6 mouse cellular contexts compared by ENCODE assay signal in genomic region chr3:51216351-51216750, GRCm38 (mm10). TPM values are rescaled to one million over a fixed set of nuclear protein-coding genes. Genes with fewer than 3 reads are reported as not detected.
DNase-seq lines count a peak whose midpoint lies in the region; ATAC-seq and TF ChIP-seq lines count a peak whose summit lies in the region.
"Not testable (repeated sequence)": the region's sequence is repeated elsewhere in the genome, so short reads cannot be mapped to it uniquely, and the experiment has no call there.

No protein-coding gene starts in this region.

- H3K27ac ChIP-seq in MEL (ENCODE audit: control insufficient read depth, low read depth, low read length): peak overlapping the region; percentile 72

- TF ChIP-seq POLR2A in MEL (IDR thresholded peaks at IDR 0.05; ENCODE audit: control insufficient read depth in 1 of 2, insufficient read depth in 1 of 2, low read depth in 1 of 2, low read length in 2 of 2, poor library complexity in 1 of 2): 0 out of 4 replicates have a peak, but pooled peaks of 1 of the 2 experiments have one; percentile 37

- not testable (repeated sequence) for TF ChIP-seq RAD21 in MEL (IDR thresholded peaks at IDR 0.05; ENCODE audit: low read depth, low read length)

- peak overlapping the region; percentile 31; the same call in 1 of the 2 replicates for H3K9ac ChIP-seq in MEL (ENCODE audit: control insufficient read depth, low read depth, low read length, poor library complexity, severe bottlenecking)

- peaks cover 17 to 26% of the 10 kb centered on the region in 2 experiments for H3K4me1 ChIP-seq in MEL (ENCODE audit: control insufficient read depth in 1 of 2, insufficient read depth in 2 of 2, low read length in 2 of 2)

- ATAC-seq in granulocyte monocyte progenitor cell, adult 5-6 weeks (replicated peaks; ENCODE audit: poor library complexity, severe bottlenecking): 0 out of 2 replicates have a peak, but pooled peaks have one; percentile 26

- H3K79me2 ChIP-seq in MEL (ENCODE audit: control insufficient read depth, insufficient read depth, low read length, poor library complexity): not testable (repeated sequence)

- peaks cover 0 to 25% of the 10 kb centered on the region in 2 experiments; a peak in 2 of 4 replicates for H3K36me3 ChIP-seq in MEL (ENCODE audit: control insufficient read depth in 1 of 2, insufficient read depth in 2 of 2, low read length in 2 of 2)

- DNase-seq in 416B (ENCODE audit: low read depth) (peak; percentile 38), ES-CJ7 (ENCODE audit: low read depth, low spot score) (peak; percentile 41), MEL (ENCODE audit: low read depth, low spot score) (peak; percentile 64), R1 (ENCODE audit: low read depth, low spot score) (peak; percentile 57), ZHBTc4 (ENCODE audit: low read depth, low spot score) (peak; percentile 29)

- peak overlapping the region; percentile 35 to 38 for H3K4me3 ChIP-seq in MEL (ENCODE audit: control insufficient read depth in 1 of 2, insufficient read depth in 1 of 2, low read depth in 2 of 2, low read length in 2 of 2)

- TF ChIP-seq CTCF in MEL (IDR thresholded peaks at IDR 0.05 in 2 of 3, conservative IDR thresholded peaks at IDR 0.05 in 1 of 3; ENCODE audit: control insufficient read depth in 1 of 3, insufficient read depth in 1 of 3, low read depth in 2 of 3, low read length in 3 of 3, poor library complexity in 1 of 3, severe bottlenecking in 1 of 3): not testable (repeated sequence)

- H3K27me3 ChIP-seq in MEL (ENCODE audit: control insufficient read depth in 1 of 2, insufficient read depth in 2 of 2, low read length in 2 of 2): not testable (repeated sequence)

- TF ChIP-seq EP300 in MEL (IDR thresholded peaks at IDR 0.05; ENCODE audit: low read depth in 1 of 2, low read length in 2 of 2): 0 out of 4 replicates have a peak, but pooled peaks of 1 of the 2 experiments have one; percentile 11

- not testable (repeated sequence) for H3K9me3 ChIP-seq in MEL (replicated peaks; ENCODE audit: insufficient read depth, low read length)

TF ChIP-seq in MEL, 35 proteins besides CTCF, POLR2A, EP300 and RAD21:
- 0 out of 2 replicates have a peak, but pooled peaks have one; percentile 53 for TF ChIP-seq MAZ (IDR thresholded peaks at IDR 0.05; ENCODE audit: low read depth, low read length)

RNA-seq across cellular contexts. Expression of gene Noct, which starts 7.9 kb away (rescaled TPM):
- total RNA-seq in MEL (2012; rRNA removed): 16.4 and 17.8 TPM in 2 replicates
- 10 to 100 TPM in 1 of 2 experiments, not detected in 1; 26.7 TPM for polyA plus RNA-seq in MEL (2012; ENCODE audit: insufficient read depth in 1 of 2, insufficient read length in 2 of 2, low read depth in 1 of 2, low replicate concordance in 2 of 2, missing spikeins in 1 of 2)
- total RNA-seq in granulocyte monocyte progenitor cell, adult 5-6 weeks (2014; fragmentation: Nextera tagmentation): 13.9 and 24.0 TPM in 2 replicates
- 7.0 and 9.5 TPM in 2 replicates for total RNA-seq in granulocyte monocyte progenitor cell, adult 5-6 weeks (2017)

Comparison
In these comparisons a context has a peak if more than half of its experiments do, and no peak if none do; other contexts are left out.
1. Peak in every context shown above with its lines: DNase-seq, ATAC-seq, H3K4me3 ChIP-seq and H3K27ac ChIP-seq.